Mouse (Mus musculus) midbrain, embryonic 15.5 days (tissue): ENCODE measurements around the gene Fnip2. TPM values are rescaled to one million over a fixed set of nuclear protein-coding genes. Genes with fewer than 3 reads are reported as not detected.
A peak's percentile ranks its signal among the peaks of the same experiment; 100 is the strongest.
"Not testable (repeated sequence)": the region's sequence is repeated elsewhere in the genome, so short reads cannot be mapped to it uniquely, and the experiment has no call there.

Experiments used
- ATAC-seq: fragments of 200-750 bp; cut with Nextera tagmentation; replicated peaks from 2 replicates; pipeline ENCODE4 v1.8.0; 2017; ENCODE audit warnings: moderate TSS enrichment
- H3K27ac ChIP-seq: fragments of 300-500 bp; sonication (generic); 2 replicates; pipeline ENCODE4 v1.5.1; 2015; ENCODE audit warnings: mild to moderate bottlenecking, inconsistent platforms
- H3K27me3 ChIP-seq: fragments of 300-500 bp; sonication (generic); replicated peaks from 2 replicates; pipeline ENCODE4 v1.6.1; 2015; ENCODE audit warnings: inconsistent platforms
- H3K36me3 ChIP-seq: fragments of 300-500 bp; sonication (generic); replicated peaks from 2 replicates; pipeline ENCODE4 v1.6.1; 2015; ENCODE audit warnings: inconsistent platforms
- H3K4me1 ChIP-seq: fragments of 300-500 bp; sonication (generic); 2 replicates; pipeline ENCODE4 v1.6.1; 2015; ENCODE audit warnings: inconsistent platforms
- H3K4me2 ChIP-seq: fragments of 300-500 bp; sonication (generic); 2 replicates; pipeline ENCODE4 v1.6.1; 2015; ENCODE audit warnings: inconsistent platforms, mild to moderate bottlenecking, moderate library complexity
- H3K4me3 ChIP-seq: fragments of 300-500 bp; sonication (generic); 2 replicates; pipeline ENCODE4 v1.5.1; 2015; ENCODE audit warnings: mild to moderate bottlenecking, inconsistent platforms
- H3K9ac ChIP-seq: fragments of 300-500 bp; sonication (generic); 2 replicates; pipeline ENCODE4 v1.6.1; 2015; ENCODE audit warnings: mild to moderate bottlenecking, inconsistent platforms
- H3K9me3 ChIP-seq: fragments of 300-500 bp; sonication (generic); 2 replicates; pipeline ENCODE4 v1.6.1; 2016; ENCODE audit warnings: inconsistent platforms
- WGBS: fragments of 180-500 bp; shearing (Covaris S2); methylation state at CpG from one replicate; pipeline ENCODE4 v1.1.7; 2015; ENCODE audit warnings: mixed read lengths; 5-methylcytosine and 5-hydroxymethylcytosine counted together
- polyA plus RNA-seq: library from polyadenylated mRNA; unstranded; fragments of >200 nt; fragmentation: Nextera tagmentation; extraction: Ambion mirVana; gene quantifications from 2 replicates; pipeline ENCODE4 v1.2.1, GENCODE M21; 2015

Fnip2 gene
- polyA plus RNA-seq, 1 experiment from 2014 or later = 10.0 TPM

DNA sequence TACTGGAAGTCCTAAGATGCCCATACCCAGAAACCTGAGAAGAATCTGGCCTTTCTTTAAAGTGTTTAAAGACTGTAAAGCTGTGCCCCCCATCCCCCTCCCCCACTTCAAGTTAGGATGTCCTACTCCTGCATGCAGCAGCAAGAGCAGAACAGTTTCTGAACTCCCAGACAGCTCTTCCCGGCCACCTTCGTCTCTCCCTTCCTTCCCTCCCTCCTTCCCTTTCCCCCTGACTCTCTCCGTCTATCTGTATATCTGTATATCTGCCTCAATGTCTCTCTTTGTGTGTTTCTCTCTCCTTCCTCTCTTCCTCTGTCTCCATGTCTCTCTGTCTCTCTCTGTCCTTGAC is 8.8 kb upstream of the Fnip2 start:
- no peaks in the 10 kb centered on the region for H3K36me3 ChIP-seq
- H3K4me2 ChIP-seq = no peak overlapping the region
- H3K4me3 ChIP-seq = no peak overlapping the region
- no peak overlapping the region for H3K9ac ChIP-seq
- H3K4me1 ChIP-seq = peaks cover 4% of the 10 kb centered on the region; the same call in 1 of the 2 replicates
- H3K27me3 ChIP-seq = no peaks in the 10 kb centered on the region
- 13% methylated on average over 3 of the region's 3 CpGs for WGBS
- 0 out of 2 replicates have a peak overlapping the region, but pooled peaks have one; percentile 29 for H3K27ac ChIP-seq
- ATAC-seq = peak; percentile 28; the same call in 1 of the 2 replicates
- H3K9me3 ChIP-seq = no peaks in the 10 kb centered on the region

GRCm38 (mm10) chr3:79575576-79576467 is 8.2 kb upstream of the Fnip2 start:
- H3K4me2 ChIP-seq = no peak overlapping the region
- no peaks in the 10 kb centered on the region for H3K9me3 ChIP-seq
- ATAC-seq = peak; percentile 79
- H3K4me3 ChIP-seq = no peak overlapping the region
- H3K9ac ChIP-seq = no peak overlapping the region
- H3K36me3 ChIP-seq = no peaks in the 10 kb centered on the region
- WGBS = 19% methylated on average over 10 of the region's 10 CpGs
- H3K27me3 ChIP-seq = no peaks in the 10 kb centered on the region
- 0 out of 2 replicates have a peak overlapping the region, but pooled peaks have one; percentile 31 for H3K27ac ChIP-seq
- peaks cover 4% of the 10 kb centered on the region; the same call in 1 of the 2 replicates for H3K4me1 ChIP-seq

GRCm38 (mm10) chr3:79574336-79574735 is 6.7 kb upstream of the Fnip2 start:
- Histone ChIP-seq H3K9ac (no peak overlapping the region), H3K4me2 (no peak overlapping the region), H3K27me3 (no peaks in the 10 kb centered on the region), H3K36me3 (no peaks in the 10 kb centered on the region), H3K4me1 (peaks cover 4% of the 10 kb centered on the region; the same call in 1 of the 2 replicates), H3K27ac (no peak overlapping the region), H3K9me3 (no peaks in the 10 kb centered on the region), H3K4me3 (no peak overlapping the region)
- no peak for ATAC-seq
- 90% methylated on average over 3 of the region's 3 CpGs for WGBS

DNA sequence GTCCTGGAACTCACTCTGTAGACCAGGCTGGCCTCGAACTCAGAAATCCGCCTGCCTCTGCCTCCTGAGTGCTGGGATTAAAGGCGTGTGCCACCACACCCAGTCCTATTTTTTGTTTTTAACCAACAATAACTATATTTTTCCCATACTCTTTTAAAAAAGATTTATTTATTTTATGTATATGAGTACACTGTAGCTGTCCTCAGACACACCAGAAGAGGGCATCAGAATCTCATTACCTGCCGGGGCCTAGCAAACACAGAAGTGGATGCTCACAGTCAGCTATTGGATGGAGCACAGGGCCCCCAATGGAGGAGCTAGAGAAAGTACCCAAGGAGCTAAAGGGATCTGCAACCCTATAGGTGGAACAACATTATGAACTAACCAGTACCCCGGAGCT is 5.8 kb upstream of the Fnip2 start:
- not testable (repeated sequence) for H3K27me3 ChIP-seq, H3K4me3 ChIP-seq, H3K9me3 ChIP-seq, ATAC-seq, H3K4me2 ChIP-seq, H3K4me1 ChIP-seq, H3K27ac ChIP-seq, H3K9ac ChIP-seq, H3K36me3 ChIP-seq
- WGBS = 92% methylated on average over 5 of the region's 5 CpGs

DNA sequence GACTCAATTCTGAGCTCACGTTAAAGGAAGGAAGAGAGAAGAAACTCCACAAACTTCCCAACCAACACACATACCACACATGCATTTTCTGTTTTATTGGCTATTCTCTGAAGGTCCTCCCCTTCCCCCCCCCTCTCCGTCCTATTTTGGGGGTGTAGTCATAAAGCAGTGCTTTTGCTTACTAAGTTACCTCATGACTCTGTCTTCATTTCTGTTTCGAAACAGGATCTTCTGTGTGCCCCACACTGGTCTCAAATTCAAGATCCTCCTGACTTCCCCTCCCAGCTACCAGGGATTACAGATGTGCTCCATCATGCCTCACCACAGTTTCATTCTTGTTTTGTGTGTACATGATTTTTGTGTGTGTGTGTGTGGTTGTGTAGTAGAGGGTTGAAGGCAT is 4.8 kb upstream of the Fnip2 start:
- Histone ChIP-seq H3K36me3 (no peaks in the 10 kb centered on the region), H3K9ac (no peak overlapping the region), H3K27ac (no peak overlapping the region), H3K9me3 (no peaks in the 10 kb centered on the region), H3K4me1 (peaks cover 4% of the 10 kb centered on the region; the same call in 1 of the 2 replicates), H3K4me2 (no peak overlapping the region), H3K4me3 (no peak overlapping the region), H3K27me3 (no peaks in the 10 kb centered on the region)
- no peak for ATAC-seq
- WGBS = 72% methylated on average over 3 of the region's 3 CpGs

DNA sequence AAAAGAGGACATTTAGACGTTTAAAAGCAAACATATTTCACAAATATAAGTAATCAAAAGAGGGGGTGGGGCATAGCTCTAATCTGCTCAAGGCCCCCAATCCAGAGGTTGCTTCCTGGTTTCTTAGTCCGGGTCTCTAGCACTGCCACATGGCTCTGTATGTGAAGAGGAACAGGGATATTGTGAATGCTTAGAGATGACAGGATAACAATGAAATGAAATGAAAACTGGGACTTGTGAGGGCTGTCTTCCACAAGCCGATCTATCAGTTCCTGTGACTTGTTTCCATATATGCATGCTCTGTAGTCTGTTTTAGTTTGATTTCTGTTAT is 1.7 kb upstream of the Fnip2 start:
- no peak overlapping the region for H3K4me2 ChIP-seq
- H3K36me3 ChIP-seq = no peaks in the 10 kb centered on the region
- H3K27me3 ChIP-seq = no peaks in the 10 kb centered on the region
- H3K27ac ChIP-seq = no peak overlapping the region
- H3K4me1 ChIP-seq = peaks cover 23% of the 10 kb centered on the region
- no peak overlapping the region for H3K9ac ChIP-seq
- H3K9me3 ChIP-seq = no peaks in the 10 kb centered on the region
- WGBS = 91% methylated on average over 3 of the region's 3 CpGs
- H3K4me3 ChIP-seq = no peak overlapping the region
- no peak for ATAC-seq

- Histone ChIP-seq H3K4me1 (peaks cover 23% of the 10 kb centered on the region), H3K4me2 (peak overlapping the region; percentile 70), H3K4me3 (0 out of 2 replicates have a peak overlapping the region, but pooled peaks have one; percentile 73), H3K9ac (no peak overlapping the region), H3K27ac (no peak overlapping the region), H3K36me3 (no peaks in the 10 kb centered on the region), H3K9me3 (no peaks in the 10 kb centered on the region), H3K27me3 (no peaks in the 10 kb centered on the region)
- ATAC-seq = no peak
- WGBS = 86% methylated on average over 16 of the region's 16 CpGs
These were observed 1.2 kb upstream of the Fnip2 start for GRCm38 (mm10) chr3:79568629-79569350.

- Histone ChIP-seq H3K4me3 (peak overlapping the region; percentile 73), H3K27me3 (no peaks in the 10 kb centered on the region)
- peak; percentile 80 for ATAC-seq
These were observed 592 bp downstream of the Fnip2 start for GRCm38 (mm10) chr3:79566716-79567691.

GRCm38 (mm10) chr3:79564875-79565606 is 2.6 kb downstream of the Fnip2 start:
- 83% methylated on average over 10 of the region's 10 CpGs for WGBS
- Histone ChIP-seq H3K4me2 (no peak overlapping the region), H3K9me3 (no peaks in the 10 kb centered on the region), H3K4me1 (peaks cover 23% of the 10 kb centered on the region), H3K9ac (no peak overlapping the region), H3K4me3 (no peak overlapping the region), H3K27me3 (no peaks in the 10 kb centered on the region), H3K36me3 (no peaks in the 10 kb centered on the region), H3K27ac (no peak overlapping the region)
- no peak for ATAC-seq

More at GRCm38 (mm10) chr3:79566716-79567691, 592 bp downstream of the Fnip2 start:
- 1% methylated on average over 56 of the region's 60 CpGs for WGBS
- Histone ChIP-seq H3K4me2 (peak overlapping the region; percentile 70), H3K9me3 (no peaks in the 10 kb centered on the region), H3K36me3 (no peaks in the 10 kb centered on the region), H3K4me1 (peaks cover 23% of the 10 kb centered on the region), H3K27ac (peak overlapping the region; percentile 87), H3K9ac (peak overlapping the region; percentile 79)

DNA sequence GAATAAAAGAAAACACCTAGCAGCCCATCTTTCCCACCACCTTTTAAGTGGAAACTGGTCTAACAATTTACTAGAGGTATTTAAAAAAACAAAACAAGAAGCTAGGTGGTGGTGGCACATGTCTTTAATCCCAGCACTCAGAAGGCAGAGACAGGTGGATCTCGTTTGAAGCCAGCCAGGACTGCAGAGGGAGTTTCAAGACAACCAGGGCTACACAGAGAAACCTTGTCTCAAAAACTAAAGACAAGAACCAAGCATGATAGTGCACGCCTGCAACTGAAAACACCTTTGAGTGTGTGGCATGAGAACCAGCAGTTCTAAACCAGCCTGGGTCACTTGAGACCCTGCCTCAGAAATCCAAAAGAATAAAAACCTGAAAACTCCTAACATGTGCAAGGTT is 4.1 kb downstream of the Fnip2 start:
- Histone ChIP-seq H3K4me3 (no peak overlapping the region), H3K4me1 (peaks cover 23% of the 10 kb centered on the region), H3K9ac (no peak overlapping the region), H3K27me3 (no peaks in the 10 kb centered on the region), H3K36me3 (no peaks in the 10 kb centered on the region), H3K4me2 (no peak overlapping the region), H3K9me3 (no peaks in the 10 kb centered on the region), H3K27ac (no peak overlapping the region)
- no peak for ATAC-seq
- WGBS = 88% methylated on average over 2 of the region's 2 CpGs
